Mouse (Mus musculus): ENCODE measurements around the gene Oscp1. TPM values are rescaled to one million over a fixed set of nuclear protein-coding genes. Genes with fewer than 3 reads are reported as not detected.

The Oscp1 gene
- polyA plus RNA-seq (2014; fragmentation: Nextera tagmentation; extraction: Ambion mirVana), result 17.7 and 19.6 TPM in 2 replicates

DNA sequence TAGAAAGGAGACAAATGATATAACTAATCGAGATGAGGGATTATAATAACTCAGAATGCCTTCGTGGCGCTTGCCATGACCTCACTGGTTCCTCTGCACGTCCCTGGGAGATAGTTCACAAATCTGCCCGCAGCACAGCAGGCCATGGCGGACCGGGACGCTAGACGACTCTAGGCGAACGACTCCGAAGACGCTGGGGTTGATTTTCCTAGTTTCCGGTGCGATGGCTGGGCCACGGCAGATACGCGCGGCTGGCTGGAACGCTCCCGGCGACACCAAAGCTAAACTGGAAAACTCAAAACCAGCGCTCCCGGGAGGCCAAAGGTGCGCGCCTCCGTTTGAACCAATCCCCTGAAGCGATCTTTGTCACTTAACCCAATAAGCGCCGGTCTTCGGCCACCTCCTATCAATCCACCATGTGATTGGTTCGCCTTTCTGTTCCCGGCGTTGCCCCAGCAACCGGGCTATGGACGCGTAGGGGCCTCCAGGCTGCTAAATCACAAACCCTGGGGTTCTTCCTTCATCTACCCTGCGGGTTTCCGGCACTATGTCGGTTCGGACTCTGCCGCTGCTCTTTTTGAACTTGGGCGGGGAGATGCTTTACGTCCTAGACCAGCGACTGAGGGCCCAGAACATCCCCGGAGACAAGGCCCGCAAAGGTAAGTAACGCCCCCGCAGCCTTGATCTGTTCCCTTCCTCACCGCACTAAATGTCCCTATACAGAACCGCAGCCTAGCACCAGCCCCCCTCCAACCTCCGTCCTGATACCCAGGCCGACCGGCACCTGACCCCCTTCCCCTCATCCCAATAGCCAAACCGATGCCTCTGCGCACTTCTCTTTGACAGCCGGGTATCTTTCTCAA, at the start of gene Oscp1:
Oscp1 (plus strand) TSS at position 432 of the 863 bp plus-strand sequence.
- H3K9ac ChIP-seq (ENCODE audit: low read depth, low read length), result peak within 1 kb of the TSS; percentile 67
- under 1% methylated on average over 57 of the region's 57 CpGs for WGBS

GRCm38 (mm10) chr4:126017676-126018332, 40.6 kb upstream of the Oscp1 start:
- no peak overlapping the region for H3K9ac ChIP-seq (ENCODE audit: low read depth, low read length)
- no peaks in the 10 kb centered on the region for H3K9me3 ChIP-seq (ENCODE audit: control insufficient read depth, low read length)
- 81% methylated on average over 7 of the region's 7 CpGs for WGBS
- H3K27ac ChIP-seq (ENCODE audit: low read depth, low read length), result no peak overlapping the region
- H3K4me1 ChIP-seq (ENCODE audit: control insufficient read depth, insufficient read depth, low read length), result no peaks in the 10 kb centered on the region
- no peaks in the 10 kb centered on the region for H3K27me3 ChIP-seq (ENCODE audit: control insufficient read depth, insufficient read depth, low read length)
- no peaks in the 10 kb centered on the region for H3K36me3 ChIP-seq (ENCODE audit: control insufficient read depth, insufficient read depth, low read length)
- no peak for ATAC-seq (ENCODE audit: low FRiP score, low TSS enrichment)
- no peak overlapping the region for H3K4me2 ChIP-seq (replicated peaks; ENCODE audit: low read depth, low read length)
- H3K4me3 ChIP-seq (ENCODE audit: low read length), result no peak overlapping the region

More for the DNA sequence above, at the start of gene Oscp1:
- no peaks in the 10 kb centered on the region for H3K27me3 ChIP-seq (ENCODE audit: control insufficient read depth, insufficient read depth, low read length)
- peak within 1 kb of the TSS; percentile 64 for H3K4me3 ChIP-seq (ENCODE audit: low read length)
- H3K36me3 ChIP-seq (ENCODE audit: control insufficient read depth, insufficient read depth, low read length), result peaks cover 24% of the 10 kb centered on the region; the same call in 1 of the 2 replicates
- H3K9me3 ChIP-seq (ENCODE audit: control insufficient read depth, low read length), result no peaks in the 10 kb centered on the region
- peak; percentile 98 for ATAC-seq (ENCODE audit: low FRiP score, low TSS enrichment)
- H3K27ac ChIP-seq (ENCODE audit: low read depth, low read length), result peak within 1 kb of the TSS; percentile 33; the same call in 1 of the 2 replicates
- H3K4me2 ChIP-seq (replicated peaks; ENCODE audit: low read depth, low read length), result peak within 1 kb of the TSS; percentile 66
- H3K4me1 ChIP-seq (ENCODE audit: control insufficient read depth, insufficient read depth, low read length), result peaks cover 7% of the 10 kb centered on the region; the same call in 1 of the 2 replicates

GRCm38 (mm10) chr4:126018966-126019538, 39.3 kb upstream of the Oscp1 start:
- H3K27me3 ChIP-seq (ENCODE audit: control insufficient read depth, insufficient read depth, low read length), result no peaks in the 10 kb centered on the region
- H3K9ac ChIP-seq (ENCODE audit: low read depth, low read length), result no peak overlapping the region
- no peaks in the 10 kb centered on the region for H3K4me1 ChIP-seq (ENCODE audit: control insufficient read depth, insufficient read depth, low read length)
- no peaks in the 10 kb centered on the region for H3K36me3 ChIP-seq (ENCODE audit: control insufficient read depth, insufficient read depth, low read length)
- 83% methylated on average over 11 of the region's 11 CpGs for WGBS
- ATAC-seq (ENCODE audit: low FRiP score, low TSS enrichment), result no peak
- H3K27ac ChIP-seq (ENCODE audit: low read depth, low read length), result no peak overlapping the region
- no peak overlapping the region for H3K4me3 ChIP-seq (ENCODE audit: low read length)
- H3K4me2 ChIP-seq (replicated peaks; ENCODE audit: low read depth, low read length), result no peak overlapping the region
- H3K9me3 ChIP-seq (ENCODE audit: control insufficient read depth, low read length), result no peaks in the 10 kb centered on the region

- no peaks in the 10 kb centered on the region for H3K36me3 ChIP-seq (ENCODE audit: control insufficient read depth, insufficient read depth, low read length)
- no peaks in the 10 kb centered on the region for H3K9me3 ChIP-seq (ENCODE audit: control insufficient read depth, low read length)
- H3K4me2 ChIP-seq (replicated peaks; ENCODE audit: low read depth, low read length), result no peak within 1 kb of the TSS
- no peaks in the 10 kb centered on the region for H3K27me3 ChIP-seq (ENCODE audit: control insufficient read depth, insufficient read depth, low read length)
- 51% methylated on average over 16 of the region's 16 CpGs for WGBS
- no peak within 1 kb of the TSS for H3K4me3 ChIP-seq (ENCODE audit: low read length)
- H3K27ac ChIP-seq (ENCODE audit: low read depth, low read length), result no peak within 1 kb of the TSS
- no peak within 1 kb of the TSS for H3K9ac ChIP-seq (ENCODE audit: low read depth, low read length)
- H3K4me1 ChIP-seq (ENCODE audit: control insufficient read depth, insufficient read depth, low read length), result no peaks in the 10 kb centered on the region
- no peak for ATAC-seq (ENCODE audit: low FRiP score, low TSS enrichment)
Measured at GRCm38 (mm10) chr4:126024303-126024900, 34.0 kb upstream of the Oscp1 start, which contains the start of gene Csf3r. Gene Csf3r (plus strand): TSS chr4:126024550.

DNA sequence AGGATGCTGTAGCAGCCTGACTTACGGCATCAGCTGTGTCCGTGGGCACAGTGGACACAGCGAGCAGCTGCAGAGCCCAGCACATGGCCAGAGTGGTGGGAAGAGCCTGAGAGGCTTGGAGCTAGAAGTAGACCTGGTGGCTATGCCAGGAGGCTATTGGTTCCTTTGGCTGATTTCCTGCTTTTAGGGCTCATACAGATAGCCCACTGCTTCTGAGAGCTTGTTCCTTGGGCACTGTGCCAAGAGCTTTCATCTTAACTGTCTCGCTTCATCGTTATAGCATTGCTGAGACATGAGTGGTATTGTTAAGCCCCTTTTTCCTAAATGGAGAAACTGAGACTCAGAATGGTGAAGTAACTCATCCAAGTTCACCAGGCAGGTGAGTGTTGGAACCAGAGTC, 32.6 kb upstream of the Oscp1 start:
- no peaks in the 10 kb centered on the region for H3K27me3 ChIP-seq (ENCODE audit: control insufficient read depth, insufficient read depth, low read length)
- no peak overlapping the region for H3K27ac ChIP-seq (ENCODE audit: low read depth, low read length)
- no peaks in the 10 kb centered on the region for H3K36me3 ChIP-seq (ENCODE audit: control insufficient read depth, insufficient read depth, low read length)
- no peaks in the 10 kb centered on the region for H3K4me1 ChIP-seq (ENCODE audit: control insufficient read depth, insufficient read depth, low read length)
- no peak for ATAC-seq (ENCODE audit: low FRiP score, low TSS enrichment)
- no peaks in the 10 kb centered on the region for H3K9me3 ChIP-seq (ENCODE audit: control insufficient read depth, low read length)
- no peak overlapping the region for H3K4me2 ChIP-seq (replicated peaks; ENCODE audit: low read depth, low read length)
- no peak overlapping the region for H3K9ac ChIP-seq (ENCODE audit: low read depth, low read length)
- H3K4me3 ChIP-seq (ENCODE audit: low read length), result no peak overlapping the region
- 83% methylated on average over 5 of the region's 5 CpGs for WGBS

DNA sequence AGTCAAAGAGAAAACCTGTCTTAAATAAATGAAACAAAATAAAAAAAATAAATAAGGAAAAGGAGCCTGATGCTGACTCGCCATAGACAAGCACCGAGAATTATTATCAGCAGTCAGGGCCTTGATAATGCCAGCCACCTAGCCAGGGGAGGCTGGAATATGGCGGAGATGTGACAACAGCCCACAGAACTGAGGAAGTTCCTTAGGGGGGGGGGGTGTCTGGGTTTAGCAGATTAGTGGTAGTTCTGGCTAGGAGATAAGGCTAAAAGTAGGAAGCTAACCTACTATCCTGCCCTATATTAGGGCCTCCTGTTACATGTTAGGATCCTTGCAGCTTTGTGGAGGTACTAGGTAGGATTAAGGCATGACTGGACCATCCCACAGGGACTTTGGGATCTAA, 30.4 kb upstream of the Oscp1 start:
- Histone ChIP-seq H3K9me3 (ENCODE audit: control insufficient read depth, low read length) (no peaks in the 10 kb centered on the region), H3K36me3 (ENCODE audit: control insufficient read depth, insufficient read depth, low read length) (no peaks in the 10 kb centered on the region), H3K4me1 (ENCODE audit: control insufficient read depth, insufficient read depth, low read length) (no peaks in the 10 kb centered on the region), H3K9ac (ENCODE audit: low read depth, low read length) (no peak overlapping the region), H3K27me3 (ENCODE audit: control insufficient read depth, insufficient read depth, low read length) (no peaks in the 10 kb centered on the region), H3K4me3 (ENCODE audit: low read length) (no peak overlapping the region), H3K27ac (ENCODE audit: low read depth, low read length) (no peak overlapping the region), H3K4me2 (replicated peaks; ENCODE audit: low read depth, low read length) (no peak overlapping the region)
- 94% methylated on average over 3 of the region's 3 CpGs for WGBS
- ATAC-seq (ENCODE audit: low FRiP score, low TSS enrichment), result no peak

DNA sequence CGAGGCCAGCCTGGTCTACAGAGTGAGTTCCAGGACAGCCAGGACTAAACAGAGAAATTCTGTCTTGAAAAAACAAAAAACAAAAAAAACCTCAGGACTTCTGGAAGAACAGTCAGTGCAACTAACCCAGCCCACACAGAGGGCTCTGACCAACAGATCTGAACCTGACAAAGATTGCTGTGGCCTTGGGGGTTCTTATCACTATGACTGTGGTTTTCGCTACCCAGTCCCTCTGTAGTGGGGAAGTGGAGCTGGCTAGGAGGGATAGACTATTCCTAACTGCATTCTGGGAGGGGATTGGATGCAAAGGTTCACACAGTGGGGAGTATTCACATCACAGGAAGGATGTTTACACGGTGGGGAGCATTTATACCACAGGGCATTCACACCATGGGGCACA, 29.3 kb upstream of the Oscp1 start:
- Histone ChIP-seq H3K4me3 (ENCODE audit: low read length) (no peak overlapping the region), H3K36me3 (ENCODE audit: control insufficient read depth, insufficient read depth, low read length) (no peaks in the 10 kb centered on the region), H3K4me1 (ENCODE audit: control insufficient read depth, insufficient read depth, low read length) (no peaks in the 10 kb centered on the region), H3K27ac (ENCODE audit: low read depth, low read length) (no peak overlapping the region), H3K27me3 (ENCODE audit: control insufficient read depth, insufficient read depth, low read length) (no peaks in the 10 kb centered on the region), H3K4me2 (replicated peaks; ENCODE audit: low read depth, low read length) (no peak overlapping the region), H3K9me3 (ENCODE audit: control insufficient read depth, low read length) (no peaks in the 10 kb centered on the region), H3K9ac (ENCODE audit: low read depth, low read length) (no peak overlapping the region)
- no peak for ATAC-seq (ENCODE audit: low FRiP score, low TSS enrichment)
- 52% methylated on average over 3 of the region's 3 CpGs for WGBS

- WGBS, result 74% methylated on average over 5 of the region's 5 CpGs
- no peaks in the 10 kb centered on the region for H3K9me3 ChIP-seq (ENCODE audit: control insufficient read depth, low read length)
- H3K27ac ChIP-seq (ENCODE audit: low read depth, low read length), result no peak overlapping the region
- H3K36me3 ChIP-seq (ENCODE audit: control insufficient read depth, insufficient read depth, low read length), result no peaks in the 10 kb centered on the region
- no peaks in the 10 kb centered on the region for H3K4me1 ChIP-seq (ENCODE audit: control insufficient read depth, insufficient read depth, low read length)
- H3K4me2 ChIP-seq (replicated peaks; ENCODE audit: low read depth, low read length), result no peak overlapping the region
- H3K9ac ChIP-seq (ENCODE audit: low read depth, low read length), result no peak overlapping the region
- no peak overlapping the region for H3K4me3 ChIP-seq (ENCODE audit: low read length)
- no peaks in the 10 kb centered on the region for H3K27me3 ChIP-seq (ENCODE audit: control insufficient read depth, insufficient read depth, low read length)
- ATAC-seq (ENCODE audit: low FRiP score, low TSS enrichment), result no peak
Measured at GRCm38 (mm10) chr4:126030705-126031104, 27.7 kb upstream of the Oscp1 start.
